Mouse (Mus musculus): ENCODE measurements around the gene Emc9.

Gene Emc9

DNA sequence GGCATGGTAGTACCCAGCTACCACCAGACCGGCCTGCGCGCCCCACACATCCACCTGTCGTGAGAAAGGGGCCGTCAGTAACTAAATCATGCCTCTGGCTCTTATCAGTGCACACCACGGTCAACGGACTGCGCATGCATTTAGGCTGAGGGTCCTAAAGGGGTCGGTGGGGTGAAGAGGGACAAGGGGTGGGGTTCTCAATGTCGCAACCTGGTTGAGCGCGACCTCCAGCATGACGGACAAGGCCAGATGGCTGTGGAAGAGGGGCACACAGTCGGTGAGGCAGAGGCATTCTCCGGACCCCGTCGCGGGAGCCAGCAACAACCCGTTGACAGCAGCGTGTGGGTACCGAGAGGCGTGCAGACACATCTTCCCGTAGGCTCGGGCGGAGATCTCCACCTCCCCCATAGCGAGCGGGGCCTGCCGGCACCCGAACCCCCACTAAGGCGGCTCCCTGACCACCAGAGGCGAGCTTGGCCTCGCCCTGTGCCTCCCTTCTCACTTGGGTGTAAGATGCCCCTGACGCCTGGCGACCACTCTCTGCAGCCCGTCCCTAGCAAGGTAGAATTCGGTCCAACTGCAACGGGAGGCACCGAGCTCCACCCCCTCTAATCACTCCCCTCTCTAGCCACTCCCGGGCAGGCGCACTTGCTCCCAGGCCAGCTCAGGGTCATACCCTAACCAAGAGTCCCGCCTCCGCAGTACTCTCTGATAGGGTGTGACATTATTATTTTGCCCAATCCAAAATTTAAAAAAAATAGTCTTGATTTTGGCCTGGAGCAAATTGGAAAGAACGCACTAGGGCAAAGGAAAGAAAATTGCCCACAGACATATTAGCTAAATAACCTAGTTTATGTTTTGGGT lies at the start of gene Emc9:
Gene Emc9, minus strand, starts transcription at position 601 of the 864 bp plus-strand sequence.
- no peak for DNase-seq (ENCODE audit: low read depth, low spot score)

GRCm38 (mm10) chr14:55629312-55629711 lies 44.2 kb upstream of the Emc9 start:
- DNase-seq (ENCODE audit: low read depth, low spot score): no peak

GRCm38 (mm10) chr14:55628077-55628827 lies 43.1 kb upstream of the Emc9 start:
- DNase-seq (ENCODE audit: low read depth, low spot score): no peak

- no peak for DNase-seq (ENCODE audit: low read depth, low spot score)
These were observed 33.5 kb upstream of the Emc9 start for GRCm38 (mm10) chr14:55618486-55619195.

DNA sequence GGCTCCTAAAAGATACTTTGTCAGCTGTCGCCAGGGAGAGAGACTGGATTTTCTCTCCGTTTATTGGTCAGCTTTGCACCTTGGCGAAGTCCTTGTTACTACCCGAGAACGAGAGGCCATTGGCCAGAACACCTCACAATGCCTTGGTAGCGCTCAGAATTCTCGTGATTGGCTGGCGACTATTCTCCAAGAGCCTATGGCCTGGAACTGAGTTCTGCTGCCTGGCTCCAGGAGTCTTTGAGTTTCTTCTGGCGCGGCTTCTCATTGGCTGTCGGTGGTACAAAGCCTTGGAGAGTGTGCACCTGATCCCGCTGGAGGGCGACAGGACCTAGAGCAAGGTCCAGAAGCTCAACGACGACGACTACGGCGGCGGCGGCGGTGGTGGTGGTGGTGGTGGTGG lies 32.7 kb upstream of the Emc9 start, which contains the start of gene Rec8:
Gene Rec8, plus strand, starts transcription at position 216 of the 400 bp plus-strand sequence.
- no peak for DNase-seq (ENCODE audit: low read depth, low spot score)

DNA sequence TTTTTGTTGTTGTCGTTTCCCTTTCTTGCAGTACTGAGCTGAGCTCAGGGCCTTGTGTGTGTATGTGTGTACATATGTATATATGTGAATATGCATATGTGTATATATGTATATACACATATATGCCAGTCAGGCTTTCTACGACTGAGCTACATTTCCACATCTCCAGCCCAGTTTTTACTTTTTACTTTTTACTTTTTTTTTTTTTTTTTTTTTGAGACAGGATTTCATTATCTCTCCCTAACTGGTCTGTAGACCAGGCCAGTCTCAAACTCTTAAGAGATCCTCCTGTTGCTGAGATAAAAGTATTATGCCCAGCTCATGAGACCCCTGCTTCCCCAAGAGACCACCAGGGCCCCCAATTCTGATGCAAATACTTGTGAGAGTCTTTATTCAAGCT lies 31.7 kb upstream of the Emc9 start:
- DNase-seq (ENCODE audit: low read depth, low spot score): no peak

DNA sequence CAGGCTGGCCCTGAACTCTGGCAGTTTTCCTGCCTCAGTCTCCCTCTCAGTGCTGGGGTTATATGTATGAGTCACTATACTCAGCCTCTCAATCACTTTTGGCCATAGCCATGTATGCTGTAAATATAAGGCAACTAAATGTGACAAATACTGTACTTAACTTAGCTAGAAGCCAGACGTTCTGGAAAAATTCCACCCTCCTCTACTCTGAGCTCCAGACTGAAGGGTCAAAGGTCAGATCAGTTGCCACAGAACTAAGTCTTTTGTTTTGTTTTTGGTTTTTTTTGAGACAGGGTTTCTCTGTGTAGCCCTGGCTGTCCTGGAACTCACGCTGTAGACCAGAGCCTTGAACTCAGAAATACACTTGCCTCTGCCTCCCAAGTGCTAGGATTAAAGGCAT lies 30.8 kb upstream of the Emc9 start:
- DNase-seq (ENCODE audit: low read depth, low spot score): no peak

DNA sequence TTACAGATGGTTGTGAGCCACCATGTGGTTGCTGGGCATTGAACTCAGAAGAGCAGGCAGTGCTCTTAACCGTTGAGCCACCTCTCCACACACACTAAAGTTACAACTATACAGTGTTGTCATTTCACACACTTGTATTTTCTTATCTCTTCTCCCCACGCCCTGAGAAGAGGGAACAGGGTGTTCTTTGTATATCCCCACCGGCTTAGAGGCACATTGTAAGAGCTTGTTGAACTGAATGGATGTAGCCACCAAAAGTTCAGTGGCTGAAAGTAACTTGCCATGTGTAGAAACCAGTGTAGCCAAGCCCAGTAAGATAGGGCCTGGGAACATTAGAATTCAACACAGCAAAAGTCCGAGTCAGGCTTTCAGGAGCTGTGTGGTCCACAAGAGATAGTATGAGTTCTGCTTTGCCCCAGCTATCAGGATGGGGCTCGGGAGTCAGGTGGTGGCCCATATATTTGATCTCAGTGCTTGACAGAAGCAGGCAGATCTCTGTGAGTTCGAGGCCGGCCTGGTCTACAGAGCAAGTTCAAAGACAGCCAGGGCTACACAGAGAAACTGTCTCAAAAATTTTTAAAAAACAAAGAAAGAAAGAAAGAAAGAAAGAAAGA lies 29.6 kb upstream of the Emc9 start:
- no peak for DNase-seq (ENCODE audit: low read depth, low spot score)

GRCm38 (mm10) chr14:55613346-55613745 lies 28.2 kb upstream of the Emc9 start:
- DNase-seq (ENCODE audit: low read depth, low spot score): no peak

DNA sequence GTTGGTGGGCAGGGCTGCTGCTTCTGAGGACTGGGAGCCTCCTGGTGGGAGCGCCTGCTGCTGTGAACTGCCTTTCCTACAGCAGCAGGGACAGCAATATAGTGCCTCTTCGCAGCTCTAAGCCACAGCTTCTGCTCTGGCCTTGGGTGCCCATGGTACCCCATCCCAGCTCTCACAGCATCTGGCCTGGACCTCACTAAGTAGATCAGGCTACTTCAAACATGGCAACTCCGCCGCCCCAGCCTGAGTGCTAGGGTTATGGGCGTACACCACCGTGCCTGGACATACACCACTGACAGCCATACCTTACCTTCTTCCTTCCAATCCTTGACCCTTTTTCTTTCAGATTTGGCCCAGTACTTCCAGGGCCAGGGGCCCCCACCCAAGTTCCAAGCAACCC lies 23.2 kb upstream of the Emc9 start:
- DNase-seq (ENCODE audit: low read depth, low spot score): no peak

- no peak for DNase-seq (ENCODE audit: low read depth, low spot score)
These were observed 20.8 kb upstream of the Emc9 start for GRCm38 (mm10) chr14:55605743-55606459.

- DNase-seq (ENCODE audit: low read depth, low spot score): no peak
These were observed 19.7 kb upstream of the Emc9 start for GRCm38 (mm10) chr14:55604823-55605222.

DNA sequence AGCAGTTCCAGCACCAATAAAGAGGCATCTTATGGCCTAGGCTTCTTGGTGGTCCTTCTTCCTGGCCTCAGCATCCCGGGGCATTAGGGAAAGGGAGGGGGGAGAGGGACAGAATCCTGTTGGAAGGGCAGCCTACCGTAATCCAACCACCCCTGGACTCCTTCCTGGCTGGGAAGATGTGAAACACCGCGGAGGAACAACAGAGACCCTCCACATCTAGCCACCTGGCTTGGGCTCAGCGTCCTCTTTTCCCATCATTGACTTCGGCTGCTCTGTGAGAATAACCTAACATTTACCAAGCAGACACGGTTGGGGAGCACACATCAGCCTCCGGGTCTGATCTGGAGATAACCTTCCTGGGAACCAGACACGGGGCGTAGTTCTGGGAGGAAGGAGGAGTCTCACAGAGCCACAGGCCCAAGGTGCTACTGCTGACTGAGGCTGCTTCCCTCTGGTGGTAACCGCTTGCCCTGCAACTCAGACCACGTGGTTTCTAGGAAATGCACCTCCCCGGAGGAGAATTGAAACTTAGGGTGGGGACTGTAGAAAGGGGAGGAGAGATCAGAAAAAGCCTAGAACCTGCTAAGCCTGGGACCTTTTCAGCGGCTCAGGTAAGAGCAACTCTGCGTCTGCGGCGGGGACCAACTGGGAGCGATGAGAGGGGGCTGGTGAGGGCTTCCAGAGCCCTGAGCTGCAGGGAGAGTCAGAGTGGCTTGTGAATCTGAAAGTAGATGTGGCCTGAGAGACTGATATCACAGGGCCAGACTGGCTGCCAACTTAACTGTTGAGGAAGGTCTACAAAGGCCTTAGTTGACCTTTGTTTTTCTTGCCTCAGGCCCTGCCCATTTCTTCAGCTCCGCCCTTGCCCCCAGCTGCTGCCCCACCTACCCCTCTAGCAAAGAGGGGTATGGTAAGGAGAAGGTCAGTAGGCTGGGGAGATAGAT lies 18.8 kb upstream of the Emc9 start:
- DNase-seq (ENCODE audit: low read depth, low spot score): peak; percentile 60

DNA sequence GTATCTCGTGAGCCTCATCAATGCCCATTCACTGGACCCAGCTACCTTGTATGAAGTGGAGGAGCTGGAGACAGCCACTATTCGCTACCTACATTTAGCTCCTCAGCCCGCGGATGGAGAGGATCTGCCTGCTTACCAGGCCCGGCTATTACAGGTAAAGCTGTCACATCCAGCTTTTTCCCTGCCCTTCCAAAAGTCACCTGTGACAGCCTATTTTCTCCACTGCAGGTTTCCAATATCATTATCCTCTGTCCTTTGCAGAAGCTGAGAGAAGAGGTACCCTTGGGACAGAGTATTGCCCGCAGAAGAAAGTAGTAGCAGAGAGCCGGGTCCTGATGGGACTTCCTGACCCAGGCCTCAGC lies 18.1 kb upstream of the Emc9 start, which contains the start of gene Irf9:
Gene Irf9, plus strand, starts transcription at position 301 of the 362 bp plus-strand sequence.
- no peak for DNase-seq (ENCODE audit: low read depth, low spot score)

- DNase-seq (ENCODE audit: low read depth, low spot score): no peak
These were observed 13.7 kb upstream of the Emc9 start for GRCm38 (mm10) chr14:55598521-55599390.

GRCm38 (mm10) chr14:55596036-55596690 lies 11.1 kb upstream of the Emc9 start:
- no peak for DNase-seq (ENCODE audit: low read depth, low spot score)

GRCm38 (mm10) chr14:55592226-55592625 lies 7.1 kb upstream of the Emc9 start:
- DNase-seq (ENCODE audit: low read depth, low spot score): no peak

DNA sequence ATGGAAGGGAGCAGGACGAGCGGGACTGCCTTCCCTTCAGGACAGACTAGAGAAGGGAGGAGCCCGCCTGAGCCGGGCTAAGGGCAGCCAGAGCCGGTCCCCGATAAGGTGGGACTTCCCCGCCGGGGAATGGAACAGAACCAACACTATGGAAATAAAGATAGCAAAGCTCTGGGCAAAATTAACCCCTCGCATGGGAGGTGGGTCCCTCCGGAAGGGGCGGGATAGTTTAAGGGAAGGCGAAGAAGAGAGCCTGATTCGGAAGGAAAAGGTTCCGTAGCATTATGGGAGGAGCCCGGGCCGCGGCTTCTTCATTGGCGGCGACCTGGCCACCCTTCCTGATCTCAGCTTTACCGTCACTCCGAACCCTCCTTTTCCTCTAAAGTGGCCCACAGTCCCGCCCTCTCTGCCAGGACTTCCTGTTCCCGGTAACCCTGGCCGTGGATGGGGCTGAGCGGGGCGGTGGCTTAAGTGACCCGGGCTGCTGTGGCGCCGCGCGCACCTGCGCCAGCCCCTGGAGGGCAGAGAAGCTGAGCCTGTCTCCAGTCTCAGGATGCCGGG lies 6.3 kb upstream of the Emc9 start, which contains the start of gene Rnf31:
Gene Rnf31, plus strand, starts transcription at position 378 of the 561 bp plus-strand sequence.
- DNase-seq (ENCODE audit: low read depth, low spot score): peak; percentile 83

Data from retina, adult 2 months (tissue).